Mouse (Mus musculus) gastrocnemius, postnatal 36 days (tissue): ENCODE results near the gene Ppm1d. TPM values are rescaled to one million over a fixed set of nuclear protein-coding genes. Genes with fewer than 3 reads are reported as not detected.

Experiments
- DNase-seq, 2 experiments: peaks; one replicate each; pipeline ENCODE4 v3.0.0; 2022
- intact Hi-C: fragments of 180-260 bp; cut with DNase I; formaldehyde crosslinking; loops from one replicate; pipeline ENCODE4 v1.15.1; 2025
- total RNA-seq, 2 experiments: library from RNA; stranded (reverse); gene quantifications; 2 replicates each; pipeline ENCODE4 v1.2.3; 2021

The Ppm1d gene
- total RNA-seq, 2 experiments from 2014 or later, result 4.5 to 7.1 TPM

- no peak for DNase-seq
- intact Hi-C loops, result no loop called here
Measured at GRCm38 (mm10) chr11:85395361-85395760, 84.3 kb downstream of the Ppm1d start.

Other genes with a start within 250 kb of the Ppm1d start
- 10 to 100 TPM in 1 of 2 experiments, 1 to 10 TPM in 1; 8.0 to 10.6 TPM for gene Usp32, start 171.1 kb upstream of the Ppm1d start, total RNA-seq
- not detected for gene 1700125H20Rik, start 140.8 kb upstream of the Ppm1d start, total RNA-seq
- gene Appbp2, start 76.1 kb upstream of the Ppm1d start, total RNA-seq, result 1 to 10 TPM; 7.0 to 8.6 TPM
- gene Bcas3, start 41.9 kb downstream of the Ppm1d start, total RNA-seq, result 10 to 100 TPM; 32.2 to 38.4 TPM